Mouse (Mus musculus) stomach, embryonic 14.5 days (tissue): ENCODE measurements around the gene Klf12. TPM values are rescaled to one million over a fixed set of nuclear protein-coding genes. Genes with fewer than 3 reads are reported as not detected.

ENCODE experiments used
- ATAC-seq: fragments of 200-750 bp; cut with Nextera tagmentation; 2 replicates; pipeline ENCODE4 v1.8.0; 2017; ENCODE audit warnings: low read depth, moderate TSS enrichment; ENCODE audit not compliant: insufficient number of reproducible peaks, insufficient read depth, low FRiP score
- H3K27ac ChIP-seq: fragments of 300-500 bp; sonication (generic); 2 replicates; pipeline ENCODE4 v1.5.1; 2014; ENCODE audit warnings: mild to moderate bottlenecking, low read length, moderate library complexity, mixed read lengths
- H3K27me3 ChIP-seq: fragments of 300-500 bp; sonication (generic); 2 replicates; pipeline ENCODE4 v1.6.1; 2014; ENCODE audit warnings: low read length, control low read depth, mixed read lengths; ENCODE audit not compliant: control insufficient read depth, insufficient read depth
- H3K36me3 ChIP-seq: fragments of 300-500 bp; sonication (generic); 2 replicates; pipeline ENCODE4 v1.6.1; 2014; ENCODE audit warnings: mild to moderate bottlenecking, control low read depth, low read length, moderate library complexity, mixed read lengths; ENCODE audit not compliant: control insufficient read depth, insufficient read depth
- H3K4me1 ChIP-seq: fragments of 300-500 bp; sonication (generic); 2 replicates; pipeline ENCODE4 v1.6.1; 2014; ENCODE audit warnings: low read length, control low read depth, mixed read lengths; ENCODE audit not compliant: control insufficient read depth, insufficient read depth
- H3K4me2 ChIP-seq: fragments of 300-500 bp; sonication (generic); replicated peaks from 2 replicates; pipeline ENCODE4 v1.6.1; 2014; ENCODE audit warnings: low read depth, low read length, control low read depth
- H3K4me3 ChIP-seq: fragments of 300-500 bp; sonication (generic); 2 replicates; pipeline ENCODE4 v1.5.1; 2014; ENCODE audit warnings: low read depth, low read length, control low read depth
- H3K9ac ChIP-seq: fragments of 300-500 bp; sonication (generic); replicated peaks from 2 replicates; pipeline ENCODE4 v1.6.1; 2014; ENCODE audit warnings: low read depth, mild to moderate bottlenecking, control low read depth, low read length, moderate library complexity, mixed read lengths
- H3K9me3 ChIP-seq: fragments of 300-500 bp; sonication (generic); 2 replicates; pipeline ENCODE4 v1.6.1; 2016; ENCODE audit warnings: low read depth, low read length, control low read depth; ENCODE audit not compliant: control insufficient read depth
- WGBS: fragments of 180-500 bp; shearing (Covaris S2); extraction: QIAGEN DNeasy Blood & Tissue Kit; methylation state at CpG from one replicate; pipeline ENCODE4 v1.1.7; 2014; 5-methylcytosine and 5-hydroxymethylcytosine counted together
- polyA plus RNA-seq: library from polyadenylated mRNA; unstranded; fragments of >200 nt; fragmentation: Nextera tagmentation; extraction: Ambion mirVana; gene quantifications from 2 replicates; pipeline ENCODE4 v1.2.1, GENCODE M21; 2014

Gene Klf12
- polyA plus RNA-seq, 1 experiment from 2014 or later: 22.4 TPM

- no peaks in the 10 kb centered on the region for H3K4me1 ChIP-seq
- WGBS: 87% methylated on average over 4 of the region's 4 CpGs
- H3K4me2 ChIP-seq: no peak overlapping the region
- ATAC-seq: no peak
- no peaks in the 10 kb centered on the region for H3K9me3 ChIP-seq
- H3K27ac ChIP-seq: no peak overlapping the region
- H3K27me3 ChIP-seq: no peaks in the 10 kb centered on the region
- no peaks in the 10 kb centered on the region for H3K36me3 ChIP-seq
- H3K4me3 ChIP-seq: no peak overlapping the region
- H3K9ac ChIP-seq: no peak overlapping the region
Observed at GRCm38 (mm10) chr14:99955133-99955532, 329.3 kb downstream of the Klf12 start.

GRCm38 (mm10) chr14:99944221-99945108 lies 340.0 kb downstream of the Klf12 start:
- no peak overlapping the region for H3K4me2 ChIP-seq
- H3K9me3 ChIP-seq: no peaks in the 10 kb centered on the region
- peaks cover 15% of the 10 kb centered on the region for H3K4me1 ChIP-seq
- no peak for ATAC-seq
- H3K4me3 ChIP-seq: no peak overlapping the region
- no peaks in the 10 kb centered on the region for H3K27me3 ChIP-seq
- H3K9ac ChIP-seq: no peak overlapping the region
- 79% methylated on average over 17 of the region's 17 CpGs for WGBS
- no peak overlapping the region for H3K27ac ChIP-seq
- H3K36me3 ChIP-seq: no peaks in the 10 kb centered on the region

GRCm38 (mm10) chr14:99943156-99943555 lies 341.3 kb downstream of the Klf12 start:
- H3K4me2 ChIP-seq: no peak overlapping the region
- H3K9me3 ChIP-seq: no peaks in the 10 kb centered on the region
- H3K9ac ChIP-seq: no peak overlapping the region
- WGBS: 8% methylated on average over 8 of the region's 8 CpGs
- H3K27ac ChIP-seq: peak overlapping the region; percentile 64; the same call in 1 of the 2 replicates
- H3K4me1 ChIP-seq: peaks cover 15% of the 10 kb centered on the region
- H3K27me3 ChIP-seq: no peaks in the 10 kb centered on the region
- ATAC-seq: peak; percentile 94
- no peaks in the 10 kb centered on the region for H3K36me3 ChIP-seq
- no peak overlapping the region for H3K4me3 ChIP-seq

- WGBS: 80% methylated on average over 5 of the region's 5 CpGs
- Histone ChIP-seq H3K36me3 (no peaks in the 10 kb centered on the region), H3K4me1 (no peaks in the 10 kb centered on the region), H3K9ac (no peak overlapping the region), H3K9me3 (no peaks in the 10 kb centered on the region), H3K4me2 (no peak overlapping the region), H3K4me3 (no peak overlapping the region), H3K27ac (no peak overlapping the region), H3K27me3 (no peaks in the 10 kb centered on the region)
- ATAC-seq: no peak
Observed at GRCm38 (mm10) chr14:99933456-99933855, 351.0 kb downstream of the Klf12 start.

GRCm38 (mm10) chr14:99931879-99932278 lies 352.6 kb downstream of the Klf12 start:
- Histone ChIP-seq H3K27ac (no peak overlapping the region), H3K9me3 (no peaks in the 10 kb centered on the region), H3K4me2 (no peak overlapping the region), H3K4me3 (no peak overlapping the region), H3K9ac (no peak overlapping the region), H3K36me3 (no peaks in the 10 kb centered on the region), H3K4me1 (no peaks in the 10 kb centered on the region), H3K27me3 (no peaks in the 10 kb centered on the region)
- 5% methylated on average over 4 of the region's 4 CpGs for WGBS
- no peak for ATAC-seq

- Histone ChIP-seq H3K4me3 (no peak overlapping the region), H3K27me3 (no peaks in the 10 kb centered on the region), H3K36me3 (no peaks in the 10 kb centered on the region), H3K9ac (no peak overlapping the region), H3K4me2 (no peak overlapping the region), H3K4me1 (no peaks in the 10 kb centered on the region), H3K27ac (no peak overlapping the region), H3K9me3 (no peaks in the 10 kb centered on the region)
- WGBS: 45% methylated on average over 3 of the region's 3 CpGs
- no peak for ATAC-seq
Observed at GRCm38 (mm10) chr14:99911912-99912311, 372.6 kb downstream of the Klf12 start.

GRCm38 (mm10) chr14:99910876-99911275 lies 373.6 kb downstream of the Klf12 start:
- Histone ChIP-seq H3K9ac (no peak overlapping the region), H3K4me1 (no peaks in the 10 kb centered on the region), H3K4me3 (no peak overlapping the region), H3K27ac (no peak overlapping the region), H3K36me3 (no peaks in the 10 kb centered on the region), H3K4me2 (no peak overlapping the region), H3K27me3 (no peaks in the 10 kb centered on the region), H3K9me3 (no peaks in the 10 kb centered on the region)
- ATAC-seq: no peak
- WGBS: 78% methylated on average over 4 of the region's 5 CpGs

- H3K4me3 ChIP-seq: no peak overlapping the region
- 87% methylated on average over 3 of the region's 3 CpGs for WGBS
- no peak overlapping the region for H3K27ac ChIP-seq
- H3K27me3 ChIP-seq: no peaks in the 10 kb centered on the region
- ATAC-seq: no peak
- H3K9ac ChIP-seq: no peak overlapping the region
- no peaks in the 10 kb centered on the region for H3K9me3 ChIP-seq
- no peak overlapping the region for H3K4me2 ChIP-seq
- H3K36me3 ChIP-seq: no peaks in the 10 kb centered on the region
- no peaks in the 10 kb centered on the region; the same call in 1 of the 2 replicates for H3K4me1 ChIP-seq
Observed at GRCm38 (mm10) chr14:99900902-99901301, 383.6 kb downstream of the Klf12 start.
